Mouse (Mus musculus) ES-Bruce4 (cell line): ENCODE data around the gene Srp72.
A peak's percentile ranks its signal among the peaks of the same experiment; 100 is the strongest.

Experiments used
- CTCF ChIP-seq: IDR thresholded peaks from one replicate; pipeline ENCODE4 v1.8.1; 2011; ENCODE audit warnings: low read depth, low read length
- POLR2A ChIP-seq: IDR thresholded peaks from one replicate; pipeline ENCODE4 v1.8.1; 2011; ENCODE audit warnings: low read length; ENCODE audit not compliant: insufficient read depth

- TF ChIP-seq CTCF (peak; percentile 30), POLR2A (no peak)
Measured at GRCm38 (mm10) chr5:76984015-76984414, 9.5 kb downstream of the Srp72 start.
